Mouse (Mus musculus) embryonic fibroblast, embryonic 13.5 days (primary cell): ENCODE data around the gene Gfer. TPM values are rescaled to one million over a fixed set of nuclear protein-coding genes. Genes with fewer than 3 reads are reported as not detected.

Source experiments
- H3K27ac ChIP-seq: 2 replicates; pipeline ENCODE4 v1.5.1; 2012; ENCODE audit warnings: low read length, control low read depth, inconsistent platforms; ENCODE audit not compliant: insufficient read depth
- H3K4me1 ChIP-seq: 2 replicates; pipeline ENCODE4 v1.6.1; 2011; ENCODE audit warnings: low read length; ENCODE audit not compliant: control insufficient read depth, insufficient read depth
- H3K4me3 ChIP-seq: 2 replicates; pipeline ENCODE4 v1.5.1; 2011; ENCODE audit warnings: mild to moderate bottlenecking, control low read depth, low read length; ENCODE audit not compliant: insufficient read depth
- CTCF ChIP-seq: IDR thresholded peaks from 2 replicates; pipeline ENCODE4 v1.5.1; 2011; ENCODE audit warnings: mild to moderate bottlenecking, control low read depth, low read length, moderate library complexity, borderline replicate concordance; ENCODE audit not compliant: insufficient read depth
- POLR2A ChIP-seq: IDR thresholded peaks from 2 replicates; pipeline ENCODE4 v1.6.1; 2011; ENCODE audit warnings: low read depth, mild to moderate bottlenecking, control low read depth, low read length, moderate library complexity
- polyA plus RNA-seq: library from polyadenylated mRNA; stranded (reverse); fragments of >200 nt; gene quantifications from 2 replicates; pipeline ENCODE4 v1.2.4, GENCODE M21; 2011; ENCODE audit warnings: low read depth; ENCODE audit not compliant: missing spikeins, insufficient read length

Gfer gene
- polyA plus RNA-seq, 1 experiment, result 26.8 TPM

DNA sequence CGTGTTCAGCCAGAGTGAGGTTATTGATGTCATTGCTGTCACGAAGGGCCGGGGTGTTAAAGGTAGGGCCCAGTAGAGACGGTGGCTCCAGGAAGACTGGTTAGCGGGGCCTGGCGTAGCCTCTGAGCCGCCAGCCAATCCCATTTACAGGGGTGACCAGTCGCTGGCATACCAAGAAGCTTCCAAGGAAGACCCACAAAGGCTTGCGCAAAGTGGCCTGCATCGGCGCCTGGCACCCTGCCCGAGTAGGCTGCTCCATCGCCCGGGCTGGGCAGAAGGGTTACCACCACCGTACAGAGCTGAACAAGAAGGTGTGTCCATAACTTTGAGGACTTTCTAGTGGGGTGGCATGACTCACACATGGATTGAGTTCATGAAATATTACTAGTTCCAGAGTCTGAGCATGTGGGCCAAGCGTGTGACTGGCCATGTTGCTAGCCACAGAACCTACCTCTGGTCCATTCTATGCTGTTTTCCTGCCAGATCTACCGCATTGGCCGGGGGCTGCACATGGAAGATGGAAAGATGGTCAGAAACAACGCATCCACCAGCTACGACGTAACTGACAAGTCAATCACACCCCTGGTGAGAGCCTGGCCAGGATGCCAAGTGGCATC lies 37.6 kb upstream of the Gfer start:
- Histone ChIP-seq H3K4me1 (no peaks in the 10 kb centered on the region), H3K4me3 (no peak overlapping the region), H3K27ac (no peak overlapping the region)
- TF ChIP-seq CTCF (no peak), POLR2A (no peak)

DNA sequence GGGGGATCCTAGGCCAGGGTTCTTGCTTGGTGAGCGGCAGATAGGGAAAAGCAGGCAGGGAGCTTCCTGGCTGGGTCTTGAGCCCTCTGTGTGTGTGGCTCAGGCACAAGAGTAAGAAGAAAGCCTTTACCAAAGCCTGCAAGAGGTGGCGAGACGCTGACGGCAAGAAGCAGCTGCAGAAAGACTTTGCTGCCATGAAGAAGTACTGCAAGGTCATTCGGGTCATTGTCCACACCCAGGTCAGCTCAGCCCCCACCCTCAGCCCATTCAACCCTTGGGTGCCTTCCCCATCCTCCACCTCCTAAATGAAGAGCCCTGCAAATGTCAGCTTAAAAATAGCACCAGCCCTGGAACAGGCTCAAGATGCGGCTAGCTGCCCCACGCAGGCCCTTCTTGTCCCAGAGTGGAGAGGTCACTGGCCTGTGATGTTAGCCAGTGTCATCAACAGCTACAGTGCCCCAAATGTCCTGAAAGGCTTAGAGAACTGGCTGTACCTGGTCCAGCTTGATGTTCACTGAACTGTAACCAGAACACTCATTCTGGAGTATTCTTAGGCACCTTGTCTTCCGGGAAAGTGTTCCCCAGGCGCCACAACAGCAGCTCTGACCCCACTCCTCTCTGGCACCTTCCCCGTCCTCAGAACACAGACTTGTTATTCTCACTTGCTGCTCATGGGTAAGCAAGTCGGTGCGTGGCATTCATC lies 36.4 kb upstream of the Gfer start:
- H3K27ac ChIP-seq, result no peak overlapping the region
- no peak overlapping the region for H3K4me3 ChIP-seq
- no peak for TF ChIP-seq POLR2A
- no peak for TF ChIP-seq CTCF
- H3K4me1 ChIP-seq, result no peaks in the 10 kb centered on the region

DNA sequence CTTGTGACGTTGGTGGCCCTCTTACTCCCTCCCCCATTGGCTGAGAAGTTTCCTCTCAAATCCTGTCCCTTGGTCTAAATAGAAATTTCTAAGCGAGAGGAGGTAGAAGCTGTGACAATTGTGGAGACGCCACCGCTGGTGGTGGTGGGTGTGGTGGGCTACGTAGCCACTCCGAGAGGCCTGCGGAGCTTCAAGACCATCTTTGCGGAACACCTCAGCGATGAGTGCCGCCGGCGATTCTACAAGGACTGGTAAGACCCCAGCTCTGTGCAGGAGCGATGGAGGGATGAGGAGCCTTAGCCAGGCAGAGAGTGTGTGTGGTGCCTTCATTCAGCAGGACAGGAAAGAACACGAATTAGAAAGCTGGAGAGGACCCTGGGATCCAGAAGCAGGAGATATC lies 34.8 kb upstream of the Gfer start:
- H3K4me3 ChIP-seq, result no peak overlapping the region
- TF ChIP-seq CTCF (no peak), POLR2A (no peak)
- H3K4me1 ChIP-seq, result no peaks in the 10 kb centered on the region
- H3K27ac ChIP-seq, result no peak overlapping the region

DNA sequence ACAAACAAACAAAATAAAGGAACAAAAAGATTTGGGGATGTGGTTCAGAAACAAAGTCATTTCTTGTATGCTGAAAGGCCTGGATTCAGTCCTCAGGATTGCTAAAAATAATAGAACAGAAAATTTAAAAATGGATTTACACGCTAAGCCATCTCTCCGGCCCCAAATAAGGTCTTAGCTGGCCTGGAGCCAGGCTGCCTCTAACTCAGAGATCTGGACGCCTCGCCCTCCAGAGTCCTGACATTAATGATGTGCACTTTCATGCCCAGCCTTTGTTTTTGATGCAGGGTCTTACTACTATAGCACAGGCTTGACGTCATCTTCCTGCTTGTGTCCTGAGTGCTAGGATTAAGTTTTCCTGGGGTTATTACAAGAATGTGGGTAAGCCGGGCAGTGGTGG lies 33.1 kb upstream of the Gfer start:
- H3K4me3 ChIP-seq, result no peak overlapping the region
- TF ChIP-seq POLR2A, result no peak
- TF ChIP-seq CTCF, result no peak
- H3K27ac ChIP-seq, result no peak overlapping the region
- H3K4me1 ChIP-seq, result no peaks in the 10 kb centered on the region

DNA sequence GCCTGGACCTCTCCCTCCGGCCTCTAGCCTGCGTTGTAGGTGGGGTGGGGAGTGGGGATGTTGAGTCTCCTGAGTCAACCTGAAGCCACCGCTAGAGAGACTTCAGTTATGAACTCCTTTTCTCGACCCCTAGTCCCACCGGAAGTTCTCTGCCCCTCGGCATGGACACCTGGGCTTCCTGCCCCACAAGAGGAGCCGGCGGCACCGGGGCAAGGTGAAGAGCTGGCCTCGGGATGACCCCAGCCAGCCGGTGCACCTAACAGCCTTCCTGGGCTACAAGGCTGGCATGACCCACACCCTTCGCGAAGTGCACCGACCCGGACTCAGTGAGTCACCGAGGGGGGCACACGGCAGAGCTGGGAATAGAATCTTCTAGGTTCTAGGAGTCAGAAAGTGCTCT lies 32.2 kb upstream of the Gfer start:
- TF ChIP-seq CTCF (no peak), POLR2A (no peak)
- no peaks in the 10 kb centered on the region for H3K4me1 ChIP-seq
- H3K27ac ChIP-seq, result no peak overlapping the region
- H3K4me3 ChIP-seq, result no peak overlapping the region

DNA sequence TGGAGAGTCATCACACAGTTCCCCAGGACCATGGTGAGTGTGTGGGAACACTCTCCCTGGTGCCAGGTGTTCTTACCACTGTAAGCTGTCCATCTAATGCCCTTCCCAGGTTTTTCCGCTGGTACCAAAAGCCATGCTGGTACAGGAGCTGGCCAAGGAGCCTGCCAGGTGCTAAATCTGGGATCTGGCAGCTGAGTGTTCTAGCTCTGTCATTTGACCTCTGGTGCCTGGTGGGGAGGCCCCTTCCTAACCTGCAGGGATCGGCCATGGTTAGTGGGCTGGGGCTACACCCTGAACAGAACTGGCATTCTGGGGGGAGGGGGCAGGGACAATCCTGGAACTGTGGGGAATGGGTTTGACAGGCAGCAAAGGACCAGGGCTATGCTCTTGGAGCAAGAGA lies 31.7 kb upstream of the Gfer start, which contains the start of gene Rpl3l:
Gene Rpl3l, plus strand, starts transcription at position 203 of the 400 bp plus-strand sequence.
- TF ChIP-seq POLR2A (no peak), CTCF (no peak)
- Histone ChIP-seq H3K27ac (no peak within 1 kb of the TSS), H3K4me3 (no peak within 1 kb of the TSS), H3K4me1 (no peaks in the 10 kb centered on the region)

DNA sequence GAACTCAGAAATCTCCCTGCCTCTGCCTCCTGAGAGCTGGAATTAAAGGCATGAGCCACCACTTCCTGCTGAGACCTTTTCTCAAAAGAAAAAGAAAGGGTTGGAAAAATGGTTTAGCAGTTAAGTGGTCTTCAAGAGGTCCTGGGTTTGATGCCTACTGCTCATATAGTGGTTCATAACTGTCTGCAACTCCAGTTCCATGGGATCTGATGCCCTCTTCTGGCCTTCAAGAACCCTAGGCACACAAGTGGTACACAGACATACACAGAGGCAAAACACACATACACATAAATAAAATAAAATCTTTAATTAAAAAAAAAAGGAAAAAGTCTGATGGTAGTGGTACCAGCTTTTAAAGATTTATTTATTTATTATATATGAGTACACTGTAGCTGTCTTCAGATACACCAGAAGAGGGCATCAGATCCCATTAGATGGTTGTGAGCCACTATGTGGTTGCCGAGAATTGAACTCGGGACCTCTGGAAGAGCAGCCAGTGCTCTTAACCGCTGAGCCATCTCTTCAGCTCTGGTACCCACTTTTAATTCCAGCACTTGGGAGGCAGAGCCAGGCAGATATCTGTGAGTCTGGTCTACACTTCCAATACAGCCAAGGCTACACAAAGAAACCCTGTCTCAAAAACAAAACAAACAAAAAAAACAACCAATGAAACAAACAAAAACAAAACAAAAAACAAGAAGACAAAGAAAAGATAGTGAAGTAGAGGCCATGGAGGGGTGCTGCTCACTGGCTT lies 29.9 kb upstream of the Gfer start:
- no peaks in the 10 kb centered on the region for H3K4me1 ChIP-seq
- TF ChIP-seq CTCF, result no peak
- no peak for TF ChIP-seq POLR2A
- H3K4me3 ChIP-seq, result no peak overlapping the region
- no peak overlapping the region for H3K27ac ChIP-seq

DNA sequence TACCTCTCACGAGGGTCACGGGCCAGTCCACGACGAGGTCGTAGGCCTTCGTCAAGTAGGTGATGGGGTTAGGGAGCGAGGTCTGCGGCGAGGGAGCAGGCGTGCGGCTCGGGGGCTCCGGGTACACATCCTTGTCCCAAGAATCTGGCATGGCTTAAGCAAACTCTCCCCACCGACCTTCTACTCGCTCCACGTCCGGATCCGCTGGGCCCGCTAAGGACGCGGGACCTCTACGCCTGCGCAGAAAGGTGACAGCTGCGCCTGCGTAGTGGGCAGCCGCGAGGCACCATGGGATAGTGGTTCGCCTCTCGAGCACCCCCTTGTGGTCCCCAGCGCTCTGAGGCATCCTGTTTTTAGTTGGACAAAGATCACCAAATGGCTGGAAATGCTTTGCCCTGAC lies 28.2 kb upstream of the Gfer start, which contains the start of gene Ndufb10:
Gene Ndufb10, minus strand, starts transcription at position 295 of the 400 bp plus-strand sequence.
- no peaks in the 10 kb centered on the region for H3K4me1 ChIP-seq
- TF ChIP-seq CTCF (peak; percentile 90), POLR2A (peak; percentile 94)
- peak within 1 kb of the TSS; percentile 57 for H3K27ac ChIP-seq
- peak within 1 kb of the TSS; percentile 81 for H3K4me3 ChIP-seq

DNA sequence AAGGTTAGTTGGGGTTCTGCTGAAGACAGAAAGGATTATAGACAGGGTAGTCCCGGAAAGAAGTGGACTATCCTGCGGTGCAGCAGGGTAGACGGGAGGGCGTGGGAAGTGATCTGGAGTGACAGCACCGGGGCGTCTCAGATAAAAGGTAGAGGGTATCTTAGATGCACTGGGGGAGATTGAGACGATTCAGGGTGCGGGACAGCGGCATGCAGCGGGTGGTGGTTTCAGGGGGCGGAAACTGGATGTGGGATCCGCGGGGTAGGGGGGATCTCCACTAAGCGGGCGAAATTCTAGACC lies 27.9 kb upstream of the Gfer start:
- peak overlapping the region; percentile 57 for H3K27ac ChIP-seq
- no peak for TF ChIP-seq POLR2A
- no peak for TF ChIP-seq CTCF
- peak overlapping the region; percentile 81 for H3K4me3 ChIP-seq
- H3K4me1 ChIP-seq, result no peaks in the 10 kb centered on the region
